Mouse (Mus musculus) MEL (cell line): Measurements from ENCODE around the gene Ing5. TPM values are rescaled to one million over a fixed set of nuclear protein-coding genes. Genes with fewer than 3 reads are reported as not detected.

Experiments
- polyA plus RNA-seq, 2 experiments: library from polyadenylated mRNA; stranded (reverse) in 1 of 2; unstranded in 1 of 2; fragments of >175 nt in 1 of 2; fragments of >200 nt in 1 of 2; gene quantifications; 2 replicates each; pipeline versions ENCODE4 v1.2.1 to v1.2.4; 2012; ENCODE audit warnings: low replicate concordance in 2 of 2, low read depth in 1 of 2; ENCODE audit not compliant: insufficient read length in 2 of 2, insufficient read depth in 1 of 2, missing spikeins in 1 of 2
- total RNA-seq: library from RNA; depleted of rRNA; stranded (reverse); fragments of 300-350 nt; gene quantifications from 2 replicates; pipeline ENCODE4 v1.2.3, GENCODE M21; 2012; rRNA removed

The Ing5 gene
- total and polyA plus RNA-seq, 3 experiments, result 27.6 to 29.2 TPM; not detected in 1

Other genes starting within 250 kb of the Ing5 start
- gene Stk25, start 145.3 kb upstream of the Ing5 start, total RNA-seq, result 58.6 and 66.1 TPM in 2 replicates
- gene Stk25, start 145.3 kb upstream of the Ing5 start, polyA plus RNA-seq, result 100 to 1,000 TPM in 1 of 2 experiments, not detected in 1; 128 TPM
- gene Bok, start 118.3 kb upstream of the Ing5 start, total RNA-seq, result not detected in 2 replicates
- gene Bok, start 118.3 kb upstream of the Ing5 start, polyA plus RNA-seq, result under 1 TPM in 1 of 2 experiments, not detected in 1; 0.17 TPM
- gene Atg4b, start 52.5 kb upstream of the Ing5 start, total RNA-seq, result 56.8 and 57.9 TPM in 2 replicates
- 100 to 1,000 TPM in 1 of 2 experiments, not detected in 1; 121 TPM for gene Atg4b, start 52.5 kb upstream of the Ing5 start, polyA plus RNA-seq
- gene Thap4, start 49.1 kb upstream of the Ing5 start, total RNA-seq, result 81.8 and 84.9 TPM in 2 replicates
- 100 to 1,000 TPM in 1 of 2 experiments, not detected in 1; 117 TPM for gene Thap4, start 49.1 kb upstream of the Ing5 start, polyA plus RNA-seq
- gene Dtymk, start 2.0 kb upstream of the Ing5 start, total RNA-seq, result 402 and 454 TPM in 2 replicates
- 100 to 1,000 TPM; 193 to 391 TPM for gene Dtymk, start 2.0 kb upstream of the Ing5 start, polyA plus RNA-seq
- gene D2hgdh, start 20.9 kb downstream of the Ing5 start, total RNA-seq, result 14.4 TPM in 2 replicates
- gene D2hgdh, start 20.9 kb downstream of the Ing5 start, polyA plus RNA-seq, result 10 to 100 TPM in 1 of 2 experiments, not detected in 1; 19.2 TPM
- gene Gal3st2, start 57.3 kb downstream of the Ing5 start, total RNA-seq, result not detected in 2 replicates
- not detected for gene Gal3st2, start 57.3 kb downstream of the Ing5 start, polyA plus RNA-seq
- 0.07 TPM in 1 of 2 replicates, not detected in the other for gene Gal3st2b, start 114.3 kb downstream of the Ing5 start, total RNA-seq
- under 1 TPM in 1 of 2 experiments, not detected in 1; 0.14 TPM for gene Gal3st2b, start 114.3 kb downstream of the Ing5 start, polyA plus RNA-seq
- under 0.01 TPM in 1 of 2 replicates, not detected in the other for gene Gal3st2c, start 186.5 kb downstream of the Ing5 start, total RNA-seq
- gene Gal3st2c, start 186.5 kb downstream of the Ing5 start, polyA plus RNA-seq, result under 1 TPM in 1 of 2 experiments, not detected in 1; 0.06 TPM
- not detected in 2 replicates for gene Neu4, start 216.5 kb downstream of the Ing5 start, total RNA-seq
- gene Neu4, start 216.5 kb downstream of the Ing5 start, polyA plus RNA-seq, result not detected
- 0.20 TPM in 1 of 2 replicates, not detected in the other for gene Pdcd1, start 248.6 kb downstream of the Ing5 start, total RNA-seq
- under 1 TPM in 1 of 2 experiments, not detected in 1; 0.13 TPM for gene Pdcd1, start 248.6 kb downstream of the Ing5 start, polyA plus RNA-seq